Mouse (Mus musculus) forebrain, embryonic 11.5 days (tissue): ENCODE data around the gene Smyd3. TPM values are rescaled to one million over a fixed set of nuclear protein-coding genes. Genes with fewer than 3 reads are reported as not detected.

ENCODE experiments used
- ATAC-seq: fragments of 200-750 bp; cut with Nextera tagmentation; replicated peaks from 2 replicates; pipeline ENCODE4 v1.8.0; 2017; ENCODE audit warnings: moderate TSS enrichment; ENCODE audit not compliant: low FRiP score
- DNase-seq: peaks from one replicate; pipeline ENCODE4 v3.0.0-alpha.2; 2017; ENCODE audit warnings: low spot score
- H3K27ac ChIP-seq: fragments of 300-500 bp; sonication (generic); 2 replicates; pipeline ENCODE4 v1.5.1; 2014; ENCODE audit warnings: low read depth, low read length
- H3K27me3 ChIP-seq: fragments of 300-500 bp; sonication (generic); 2 replicates; pipeline ENCODE4 v1.6.1; 2014; ENCODE audit warnings: mild to moderate bottlenecking, low read length, mixed read lengths; ENCODE audit not compliant: control insufficient read depth, insufficient read depth
- H3K36me3 ChIP-seq: fragments of 300-500 bp; sonication (generic); 2 replicates; pipeline ENCODE4 v1.6.1; 2014; ENCODE audit warnings: mild to moderate bottlenecking, low read length, moderate library complexity, mixed read lengths; ENCODE audit not compliant: control insufficient read depth, insufficient read depth
- H3K4me1 ChIP-seq: fragments of 300-500 bp; sonication (generic); replicated peaks from 2 replicates; pipeline ENCODE4 v1.6.1; 2014; ENCODE audit warnings: low read length, mixed read lengths; ENCODE audit not compliant: control insufficient read depth, insufficient read depth
- H3K4me2 ChIP-seq: fragments of 300-500 bp; sonication (generic); 2 replicates; pipeline ENCODE4 v1.6.1; 2014; ENCODE audit warnings: low read depth, mild to moderate bottlenecking, low read length, moderate library complexity, mixed read lengths; ENCODE audit not compliant: severe bottlenecking
- H3K4me3 ChIP-seq: fragments of 300-500 bp; sonication (generic); 2 replicates; pipeline ENCODE4 v1.5.1; 2014; ENCODE audit warnings: low read depth, low read length
- H3K9ac ChIP-seq: fragments of 300-500 bp; sonication (generic); 2 replicates; pipeline ENCODE4 v1.6.1; 2014; ENCODE audit warnings: low read length
- H3K9me3 ChIP-seq: fragments of 300-500 bp; sonication (generic); 2 replicates; pipeline ENCODE4 v1.6.1; 2016; ENCODE audit warnings: low read length, mixed read lengths; ENCODE audit not compliant: control insufficient read depth
- WGBS: fragments of 180-500 bp; shearing (Covaris S2); extraction: QIAGEN DNeasy Blood & Tissue Kit; methylation state at CpG from one replicate; pipeline ENCODE4 v1.1.7; 2014; 5-methylcytosine and 5-hydroxymethylcytosine counted together
- polyA plus RNA-seq: library from polyadenylated mRNA; unstranded; fragments of >200 nt; fragmentation: Nextera tagmentation; extraction: Ambion mirVana; gene quantifications from 2 replicates; pipeline ENCODE4 v1.2.1, GENCODE M21; 2014

Gene Smyd3
- polyA plus RNA-seq, 1 experiment from 2014 or later: 14.1 TPM

- Histone ChIP-seq H3K27me3 (peaks cover 44% of the 10 kb centered on the region), H3K4me2 (no peak overlapping the region), H3K9me3 (no peaks in the 10 kb centered on the region), H3K4me1 (peaks cover 3% of the 10 kb centered on the region; the same call in 1 of the 2 replicates), H3K27ac (no peak overlapping the region), H3K4me3 (no peak overlapping the region), H3K9ac (no peak overlapping the region), H3K36me3 (no peaks in the 10 kb centered on the region)
- WGBS: 45% methylated on average over 16 of the region's 16 CpGs
- DNase-seq: no peak
- ATAC-seq: no peak
These were observed 409.8 kb downstream of the Smyd3 start for GRCm38 (mm10) chr1:179107761-179108694.

GRCm38 (mm10) chr1:179107211-179107610 is 410.6 kb downstream of the Smyd3 start:
- no peaks in the 10 kb centered on the region for H3K9me3 ChIP-seq
- ATAC-seq: no peak
- no peaks in the 10 kb centered on the region for H3K36me3 ChIP-seq
- H3K9ac ChIP-seq: no peak overlapping the region
- no peak for DNase-seq
- peaks cover 49% of the 10 kb centered on the region for H3K27me3 ChIP-seq
- H3K27ac ChIP-seq: no peak overlapping the region
- H3K4me2 ChIP-seq: no peak overlapping the region
- H3K4me1 ChIP-seq: peaks cover 3% of the 10 kb centered on the region; the same call in 1 of the 2 replicates
- H3K4me3 ChIP-seq: no peak overlapping the region
- 70% methylated on average over 7 of the region's 7 CpGs for WGBS

DNA sequence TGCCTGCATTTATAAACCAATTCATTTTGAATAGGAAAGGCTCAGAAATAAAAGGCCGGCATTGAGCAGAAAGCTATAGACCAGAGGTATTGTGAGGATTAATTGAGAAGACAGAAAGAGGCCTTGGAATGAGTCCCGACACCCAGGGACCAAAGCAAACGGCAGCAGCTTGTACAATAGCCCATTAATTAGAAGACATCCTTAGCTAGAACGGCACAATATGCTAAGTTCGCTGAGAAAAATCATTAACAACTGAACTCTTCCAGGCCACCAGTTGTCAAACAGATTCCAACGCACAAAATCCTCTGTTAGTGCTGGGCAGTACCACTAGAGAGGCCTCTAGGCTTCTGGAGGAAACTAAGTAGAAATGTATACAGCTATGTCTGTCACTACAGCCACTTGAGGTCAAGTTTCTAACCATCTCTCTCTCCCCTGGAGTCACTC is 411.1 kb downstream of the Smyd3 start:
- Histone ChIP-seq H3K4me3 (no peak overlapping the region), H3K9me3 (no peaks in the 10 kb centered on the region), H3K36me3 (no peaks in the 10 kb centered on the region), H3K4me2 (peak overlapping the region; percentile 31; the same call in 1 of the 2 replicates), H3K9ac (no peak overlapping the region), H3K27ac (no peak overlapping the region), H3K4me1 (peaks cover 3% of the 10 kb centered on the region; the same call in 1 of the 2 replicates), H3K27me3 (peaks cover 49% of the 10 kb centered on the region)
- 14% methylated on average over 6 of the region's 6 CpGs for WGBS
- no peak for DNase-seq
- peak; percentile 88 for ATAC-seq

GRCm38 (mm10) chr1:179106103-179106701 is 411.6 kb downstream of the Smyd3 start:
- H3K4me2 ChIP-seq: peak overlapping the region; percentile 31
- no peaks in the 10 kb centered on the region for H3K9me3 ChIP-seq
- no peak overlapping the region for H3K4me3 ChIP-seq
- H3K27ac ChIP-seq: no peak overlapping the region
- ATAC-seq (peak; percentile 62), DNase-seq (peak; percentile 69)
- no peak overlapping the region for H3K9ac ChIP-seq
- 21% methylated on average over 18 of the region's 18 CpGs for WGBS
- H3K4me1 ChIP-seq: peaks cover 3% of the 10 kb centered on the region; the same call in 1 of the 2 replicates
- H3K36me3 ChIP-seq: no peaks in the 10 kb centered on the region
- H3K27me3 ChIP-seq: peaks cover 49% of the 10 kb centered on the region

DNA sequence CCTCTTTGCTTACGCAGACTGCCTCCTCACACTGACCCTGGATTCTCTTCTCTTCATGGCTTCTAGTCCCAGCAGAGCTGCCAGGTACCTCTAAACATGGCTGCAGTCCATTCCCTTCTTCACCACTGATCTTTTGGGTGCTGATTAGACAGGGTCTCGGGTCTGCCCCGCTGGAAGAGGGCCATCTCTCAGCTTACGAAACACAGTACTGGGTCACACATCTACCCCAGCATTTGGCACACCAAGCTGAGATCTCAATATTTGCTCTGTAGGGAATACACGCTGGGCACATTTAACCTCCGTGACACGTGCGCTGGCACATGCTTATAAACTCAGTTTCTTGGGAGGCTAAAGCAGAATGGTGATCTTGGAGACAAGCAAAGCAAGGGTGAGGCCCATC is 413.4 kb downstream of the Smyd3 start:
- Histone ChIP-seq H3K4me2 (no peak overlapping the region), H3K27me3 (peaks cover 45% of the 10 kb centered on the region), H3K9ac (no peak overlapping the region), H3K4me3 (no peak overlapping the region), H3K36me3 (no peaks in the 10 kb centered on the region), H3K4me1 (peaks cover 3% of the 10 kb centered on the region; the same call in 1 of the 2 replicates), H3K9me3 (no peaks in the 10 kb centered on the region), H3K27ac (no peak overlapping the region)
- DNase-seq: no peak
- no peak for ATAC-seq
- 96% methylated on average over 8 of the region's 8 CpGs for WGBS

DNA sequence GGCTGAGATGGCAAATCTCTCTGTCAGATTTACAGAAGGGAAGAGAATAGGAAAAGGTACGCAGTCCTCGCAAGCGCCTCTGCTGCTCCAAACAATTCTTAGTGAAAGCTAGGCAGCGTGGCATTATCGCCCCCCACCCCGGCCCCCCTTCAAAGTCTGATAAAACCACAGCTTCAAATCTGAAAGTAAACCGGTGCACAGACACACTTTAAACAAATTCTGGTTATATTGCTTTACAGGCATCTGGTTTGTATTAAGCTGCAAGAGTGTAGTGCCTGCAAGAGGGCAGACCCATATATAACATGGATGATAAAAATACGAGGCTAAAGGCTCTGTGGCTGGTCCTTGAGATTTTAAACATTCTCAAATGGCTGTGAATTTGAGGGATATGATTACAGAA is 420.8 kb downstream of the Smyd3 start:
- no peak for ATAC-seq
- no peaks in the 10 kb centered on the region for H3K36me3 ChIP-seq
- no peak overlapping the region for H3K4me3 ChIP-seq
- no peaks in the 10 kb centered on the region for H3K4me1 ChIP-seq
- no peak overlapping the region for H3K9ac ChIP-seq
- H3K9me3 ChIP-seq: no peaks in the 10 kb centered on the region
- H3K27ac ChIP-seq: no peak overlapping the region
- H3K27me3 ChIP-seq: no peaks in the 10 kb centered on the region; the same call in 1 of the 2 replicates
- no peak for DNase-seq
- no peak overlapping the region for H3K4me2 ChIP-seq
- WGBS: 83% methylated on average over 8 of the region's 8 CpGs

- Histone ChIP-seq H3K9ac (no peak overlapping the region), H3K27me3 (no peaks in the 10 kb centered on the region; the same call in 1 of the 2 replicates), H3K27ac (no peak overlapping the region), H3K9me3 (no peaks in the 10 kb centered on the region), H3K4me2 (no peak overlapping the region), H3K4me1 (no peaks in the 10 kb centered on the region), H3K36me3 (no peaks in the 10 kb centered on the region), H3K4me3 (no peak overlapping the region)
- DNase-seq: no peak
- no peak for ATAC-seq
- WGBS: 64% methylated on average over 5 of the region's 5 CpGs
These were observed 421.5 kb downstream of the Smyd3 start for GRCm38 (mm10) chr1:179096323-179096722.

- Histone ChIP-seq H3K4me1 (no peaks in the 10 kb centered on the region), H3K9me3 (no peaks in the 10 kb centered on the region), H3K9ac (no peak overlapping the region), H3K4me3 (no peak overlapping the region), H3K36me3 (no peaks in the 10 kb centered on the region), H3K27ac (no peak overlapping the region), H3K4me2 (no peak overlapping the region), H3K27me3 (no peaks in the 10 kb centered on the region; the same call in 1 of the 2 replicates)
- DNase-seq: no peak
- ATAC-seq: no peak
- WGBS: 80% methylated on average over 5 of the region's 5 CpGs
These were observed 428.7 kb downstream of the Smyd3 start for GRCm38 (mm10) chr1:179089174-179089573.
